Mouse (Mus musculus) ES-E14 (cell line): ENCODE measurements at regions not wholly inside any gene's neighbourhood (a gene's known extent, or its start where the extent isn't known, plus 50 kb on each side); places are given as distances from the start of the nearest gene placed in this dataset.
A peak's percentile ranks its signal among the peaks of the same experiment; 100 is the strongest.

Source experiments
- DNase-seq: peaks from one replicate; pipeline ENCODE4 v3.0.0-alpha.2; 2013; ENCODE audit warnings: low read depth, low spot score
- H3K27ac ChIP-seq: 2 replicates; pipeline ENCODE4 v1.5.1; 2012; ENCODE audit warnings: low read depth, mild to moderate bottlenecking, low read length, moderate library complexity, mixed read lengths; ENCODE audit not compliant: poor library complexity, insufficient read depth, severe bottlenecking
- H3K36me3 ChIP-seq: 2 replicates; pipeline ENCODE4 v1.6.1; 2012; ENCODE audit warnings: mild to moderate bottlenecking, low read length, moderate library complexity, mixed read lengths; ENCODE audit not compliant: control insufficient read depth, poor library complexity, insufficient read depth, severe bottlenecking
- H3K4me1 ChIP-seq, 2 experiments: fragments of 150-350 bp in 1 of 2; sonication (generic) in 1 of 2; 2 replicates each; pipeline ENCODE4 v1.6.1; 2012; ENCODE audit warnings: low read length in 2 of 2, mild to moderate bottlenecking in 1 of 2, mixed read lengths in 1 of 2; ENCODE audit not compliant: control insufficient read depth in 2 of 2, insufficient read depth in 2 of 2, poor library complexity in 1 of 2
- H3K4me3 ChIP-seq, 2 experiments: fragments of 150-350 bp in 1 of 2; sonication (generic) in 1 of 2; 2 replicates each; pipeline ENCODE4 v1.5.1; 2012; ENCODE audit warnings: low read length in 2 of 2, low read depth in 1 of 2, mild to moderate bottlenecking in 1 of 2, mixed read lengths in 1 of 2; ENCODE audit not compliant: insufficient read depth in 1 of 2, poor library complexity in 1 of 2, severe bottlenecking in 1 of 2
- H3K9ac ChIP-seq: 2 replicates; pipeline ENCODE4 v1.6.1; 2012; ENCODE audit warnings: low read depth, mild to moderate bottlenecking, low read length, mixed read lengths; ENCODE audit not compliant: poor library complexity, insufficient read depth, severe bottlenecking
- H3K9me3 ChIP-seq: fragments of 150-350 bp; sonication (generic); 2 replicates; pipeline ENCODE4 v1.6.1; 2012; ENCODE audit warnings: low read depth, mild to moderate bottlenecking, low read length; ENCODE audit not compliant: control insufficient read depth, insufficient read depth
- CHD2 ChIP-seq: IDR thresholded peaks from 2 replicates; pipeline ENCODE4 v1.6.1; 2014; ENCODE audit warnings: mild to moderate bottlenecking, low read depth, low read length, inconsistent platforms
- HCFC1 ChIP-seq: IDR thresholded peaks from 2 replicates; pipeline ENCODE4 v1.6.1; 2012; ENCODE audit warnings: low read length, inconsistent platforms, borderline replicate concordance; ENCODE audit not compliant: insufficient read depth
- MAFK ChIP-seq: IDR thresholded peaks from 2 replicates; pipeline ENCODE4 v1.6.1; 2014; ENCODE audit warnings: mild to moderate bottlenecking, low read depth, low read length, inconsistent platforms; ENCODE audit not compliant: insufficient read depth
- ZC3H11A ChIP-seq: IDR thresholded peaks from 2 replicates; pipeline ENCODE4 v1.6.1; 2012; ENCODE audit warnings: low read depth, mild to moderate bottlenecking, inconsistent platforms, low read length, borderline replicate concordance
- ZNF384 ChIP-seq: IDR thresholded peaks from 2 replicates; pipeline ENCODE4 v1.6.1; 2012; ENCODE audit warnings: low read depth, low read length, inconsistent platforms
- in situ Hi-C, 2 experiments: fragments of 600-800 bp; cut with MboI; formaldehyde crosslinking; loops; one replicate each; pipeline ENCODE4 v1.15.1; 2025; ENCODE audit warnings: low sequenced_read_pairs in 2 of 2, inconsistent platforms in 1 of 2; ENCODE audit not compliant: unreplicated experiment in 2 of 2

DNA sequence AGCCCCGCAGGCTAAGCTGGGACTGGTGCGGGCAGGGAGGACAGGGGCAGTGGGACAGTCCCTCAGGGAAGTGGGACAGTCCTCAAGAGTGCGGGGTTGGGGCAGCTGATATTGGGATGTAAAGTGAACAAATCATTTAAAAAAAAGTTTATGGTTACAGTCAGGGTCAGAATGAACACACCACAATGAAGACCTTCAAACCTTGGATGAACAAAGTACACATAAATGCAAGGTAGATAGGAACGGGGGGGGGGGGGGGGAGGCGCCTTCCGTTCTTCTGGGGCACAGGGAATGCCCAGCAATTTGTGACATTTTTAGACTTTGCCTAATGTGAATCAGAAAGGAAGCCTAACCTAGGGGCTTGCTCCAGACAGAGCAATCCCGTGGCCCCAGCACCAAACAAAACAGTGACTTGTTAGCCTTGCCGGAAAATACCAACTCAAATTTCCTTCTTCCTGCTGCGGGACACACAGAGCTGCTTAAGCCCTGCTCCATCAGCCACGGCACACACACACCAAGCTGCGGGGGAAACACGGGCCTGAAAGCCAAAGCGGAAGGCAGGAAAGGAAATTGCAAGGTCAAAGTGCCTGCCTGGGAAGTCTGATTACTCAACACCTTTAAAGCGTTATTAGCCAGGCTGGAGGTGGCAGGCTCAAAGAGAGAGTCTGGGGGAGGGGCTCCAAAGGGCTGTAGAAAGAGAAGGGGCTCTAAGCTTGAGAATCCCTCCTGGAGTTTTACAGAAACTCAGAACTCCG lies 309.6 kb upstream of the Jarid2 start:
- Histone ChIP-seq H3K36me3 (no peaks in the 10 kb centered on the region), H3K4me1 (peaks cover 6 to 12% of the 10 kb centered on the region in 2 experiments; a peak in 3 of 4 replicates), H3K27ac (no peak overlapping the region), H3K9ac (no peak overlapping the region), H3K4me3 (peak overlapping the region in 1 of 2 experiments; percentile 33; a peak in 1 of 4 replicates), H3K9me3 (no peaks in the 10 kb centered on the region)
- DNase-seq, result no peak
- TF ChIP-seq ZC3H11A, result no peak
- TF ChIP-seq ZNF384, result no peak
- TF ChIP-seq HCFC1, result no peak
- TF ChIP-seq CHD2, result no peak
- no peak for TF ChIP-seq MAFK
- in situ Hi-C loops, result no loop called here

DNA sequence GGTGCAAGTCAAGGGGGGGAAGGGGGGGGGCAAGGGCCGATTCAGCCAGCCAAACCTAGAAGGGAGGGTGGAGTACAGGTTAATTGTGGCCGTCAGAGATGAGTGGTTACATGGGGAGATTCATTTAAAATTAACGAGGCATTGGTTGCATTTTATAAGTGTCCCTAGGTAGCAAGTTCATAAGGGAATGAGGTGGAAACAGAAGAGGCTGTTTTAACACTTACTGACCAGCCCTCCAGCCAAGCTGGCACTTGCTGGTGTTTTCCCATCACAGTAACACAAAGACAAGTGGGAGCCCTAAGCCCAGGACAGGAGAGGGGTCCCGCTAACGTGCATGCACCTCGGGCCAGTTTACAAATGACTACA lies 309.1 kb upstream of the Jarid2 start:
- TF ChIP-seq HCFC1 (no peak), MAFK (no peak), CHD2 (no peak), ZC3H11A (no peak), ZNF384 (no peak)
- Histone ChIP-seq H3K36me3 (no peaks in the 10 kb centered on the region), H3K9ac (no peak overlapping the region), H3K9me3 (no peaks in the 10 kb centered on the region), H3K4me1 (peaks cover 6 to 12% of the 10 kb centered on the region in 2 experiments; a peak in 3 of 4 replicates), H3K27ac (no peak overlapping the region), H3K4me3 (no peak overlapping the region)
- DNase-seq, result no peak
- in situ Hi-C loops, result no loop called here

DNA sequence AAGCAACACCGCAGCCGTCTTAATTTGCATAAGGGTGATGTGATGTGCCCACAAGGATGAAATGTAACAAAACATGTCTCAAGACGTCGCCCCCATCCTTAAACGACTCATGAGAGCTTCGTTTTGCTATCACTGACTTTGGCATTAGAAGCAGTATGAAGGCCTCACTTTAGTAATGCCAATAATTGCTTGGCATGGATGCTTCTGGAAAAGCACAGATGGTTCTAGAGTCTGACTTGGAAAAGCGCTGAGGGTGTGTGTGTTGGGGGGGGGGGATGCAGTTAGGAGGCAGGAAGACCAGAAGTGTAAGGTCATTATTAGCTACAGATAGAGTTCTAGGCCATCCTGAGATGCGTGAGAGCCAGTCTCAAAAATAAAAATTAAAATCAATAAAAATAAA lies 308.3 kb upstream of the Jarid2 start:
- Histone ChIP-seq H3K36me3 (no peaks in the 10 kb centered on the region), H3K4me1 (peaks cover 5 to 12% of the 10 kb centered on the region in 2 experiments; a peak in 3 of 4 replicates), H3K9me3 (no peaks in the 10 kb centered on the region), H3K27ac (no peak overlapping the region), H3K4me3 (no peak overlapping the region), H3K9ac (no peak overlapping the region)
- no peak for TF ChIP-seq ZC3H11A
- TF ChIP-seq ZNF384, result no peak
- TF ChIP-seq HCFC1, result no peak
- TF ChIP-seq MAFK, result no peak
- no peak for TF ChIP-seq CHD2
- in situ Hi-C loops, result no loop called here
- DNase-seq, result no peak

DNA sequence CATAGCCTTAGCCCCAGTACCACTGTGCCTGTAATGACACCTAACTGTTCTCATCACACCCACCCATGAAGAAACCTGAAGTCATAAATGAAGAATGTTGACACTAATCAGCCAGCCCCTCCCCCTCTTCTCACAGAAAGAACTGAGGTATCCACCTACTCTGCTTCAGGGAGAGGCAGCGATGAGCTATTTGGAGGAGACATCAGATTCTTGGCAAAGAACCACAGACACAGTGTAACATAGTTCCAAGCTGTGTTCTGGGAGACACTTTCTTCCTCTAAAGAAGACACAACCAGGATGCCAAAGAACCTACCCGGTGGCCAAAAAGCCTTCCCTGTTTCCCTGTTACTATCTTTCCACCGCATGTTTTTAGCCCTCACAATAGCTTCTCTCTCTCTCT lies 307.8 kb upstream of the Jarid2 start:
- Histone ChIP-seq H3K9me3 (no peaks in the 10 kb centered on the region), H3K4me3 (no peak overlapping the region), H3K36me3 (no peaks in the 10 kb centered on the region), H3K4me1 (peaks cover 5 to 12% of the 10 kb centered on the region in 2 experiments; a peak in 3 of 4 replicates), H3K9ac (no peak overlapping the region), H3K27ac (no peak overlapping the region)
- no peak for DNase-seq
- no peak for TF ChIP-seq ZNF384
- TF ChIP-seq HCFC1, result no peak
- no peak for TF ChIP-seq CHD2
- TF ChIP-seq ZC3H11A, result no peak
- no peak for TF ChIP-seq MAFK
- in situ Hi-C loops, result no loop called here
